Mouse (Mus musculus): ENCODE measurements around the gene Syt11.
"Not testable (repeated sequence)": the region's sequence is repeated elsewhere in the genome, so short reads cannot be mapped to it uniquely, and the experiment has no call there.

Gene Syt11

GRCm38 (mm10) chr3:88736556-88736955 lies 38.4 kb downstream of the Syt11 start:
- DNase-seq (ENCODE audit: low spot score), result no peak

- no peak for DNase-seq (ENCODE audit: low spot score)
These were observed 55.9 kb downstream of the Syt11 start for GRCm38 (mm10) chr3:88719098-88719497.

DNA sequence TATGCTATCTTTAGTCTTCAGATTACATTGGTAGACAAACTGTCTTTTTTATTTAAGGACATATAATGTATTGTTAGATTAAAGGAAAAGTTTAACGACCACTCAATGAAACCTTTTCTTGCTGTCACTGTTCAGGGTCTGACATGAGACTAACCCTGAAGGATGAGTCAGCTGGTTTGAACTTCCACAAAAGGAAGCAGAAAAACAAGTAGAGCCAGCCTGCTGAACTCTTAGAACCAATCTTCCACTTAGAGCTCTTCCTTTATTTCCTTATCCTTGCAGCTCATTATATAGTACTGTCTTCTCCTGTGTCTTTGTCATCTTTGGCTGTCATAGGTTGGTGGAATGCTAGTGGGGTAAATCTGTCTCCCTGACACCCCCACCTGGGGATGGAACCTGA lies 57.1 kb downstream of the Syt11 start:
- DNase-seq (ENCODE audit: low spot score), result no peak

DNA sequence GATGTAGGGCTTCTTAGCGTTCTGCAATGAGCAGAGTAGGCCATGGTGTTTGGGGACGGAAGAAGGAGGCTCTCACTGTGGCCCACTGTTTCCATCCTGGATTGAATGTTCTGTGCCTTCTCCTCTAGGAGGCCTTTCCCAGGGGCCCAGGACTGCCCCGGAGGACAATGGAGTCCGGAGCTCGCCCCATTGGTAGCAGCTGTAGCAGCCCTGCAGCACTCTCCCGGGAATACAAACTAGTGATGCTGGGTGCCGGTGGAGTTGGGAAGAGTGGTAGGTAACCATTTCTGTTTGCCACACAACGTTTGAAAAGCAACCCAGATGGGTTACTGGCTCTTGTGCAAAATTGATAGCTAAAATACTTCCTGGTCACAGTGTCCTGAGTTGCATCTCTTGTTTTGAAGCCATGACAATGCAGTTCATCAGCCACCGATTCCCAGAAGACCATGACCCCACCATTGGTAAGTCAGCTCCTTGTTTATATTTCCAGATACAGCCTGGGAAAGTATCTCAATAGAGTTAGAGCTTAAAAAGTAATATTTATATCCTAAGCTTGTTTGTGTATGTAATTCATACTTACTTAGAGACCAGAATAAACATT lies 57.7 kb downstream of the Syt11 start:
- DNase-seq (ENCODE audit: low spot score), result peak; percentile 45

DNA sequence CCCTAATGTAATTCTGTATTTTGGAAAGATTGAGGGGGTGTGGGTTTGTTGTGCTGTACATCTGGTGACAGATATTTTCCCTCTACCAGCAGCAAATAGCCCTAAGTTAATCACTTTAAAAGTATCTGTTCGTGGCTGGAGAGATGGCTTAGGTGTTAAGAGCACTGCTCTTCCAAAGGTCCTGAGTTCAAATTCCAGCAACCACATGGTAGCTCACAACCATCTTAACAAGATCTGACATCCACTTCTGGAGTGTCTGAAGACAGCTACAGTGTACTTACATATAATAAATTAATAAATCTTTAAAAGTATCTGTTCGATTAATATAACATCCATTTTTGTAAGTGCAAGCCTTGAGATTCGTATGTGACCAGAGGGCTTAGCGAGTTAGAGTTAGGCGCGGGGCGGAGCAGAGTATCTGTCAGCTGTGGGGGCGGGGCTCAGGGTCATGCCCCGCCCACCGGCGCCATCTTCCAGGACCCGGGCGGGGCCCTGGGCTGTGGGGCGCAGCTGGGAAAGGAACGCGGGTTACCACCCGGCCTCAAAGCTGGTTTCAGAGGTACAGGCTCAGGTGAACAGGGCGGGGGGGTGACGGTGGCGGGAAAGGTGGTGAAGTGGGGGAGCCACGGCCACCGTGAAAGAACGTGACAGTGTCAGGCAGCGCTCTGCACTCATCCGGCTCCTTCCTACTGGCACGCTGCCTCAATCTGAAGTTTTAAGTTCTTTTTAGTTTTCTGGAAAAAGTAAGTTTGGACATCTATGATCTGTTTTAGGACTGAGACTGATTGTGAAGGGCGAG lies 58.4 kb downstream of the Syt11 start, which contains the start of gene Rit1:
Gene Rit1, plus strand, starts transcription at position 440 of the 799 bp plus-strand sequence.
- DNase-seq (ENCODE audit: low spot score), result peak; percentile 83

DNA sequence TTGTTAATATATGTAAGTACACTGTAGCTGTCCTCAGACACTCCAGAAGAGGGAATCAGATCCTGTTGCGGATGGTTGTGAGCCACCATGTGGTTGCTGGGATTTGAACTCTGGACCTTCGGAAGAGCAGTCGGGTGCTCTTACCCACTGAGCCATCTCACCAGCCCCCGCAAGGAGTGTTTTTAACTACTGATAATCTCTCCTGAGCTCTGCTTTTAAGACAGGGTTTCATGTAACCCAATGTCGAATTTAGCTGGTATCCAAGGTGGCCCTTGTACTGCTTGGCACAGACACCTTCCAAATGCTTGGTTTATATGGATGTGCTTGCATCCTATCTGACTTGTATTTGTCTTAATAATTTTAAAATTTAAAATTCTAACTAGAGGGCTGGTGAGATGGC lies 59.2 kb downstream of the Syt11 start:
- DNase-seq (ENCODE audit: low spot score), result not testable (repeated sequence)

GRCm38 (mm10) chr3:88714725-88715124 lies 60.2 kb downstream of the Syt11 start:
- no peak for DNase-seq (ENCODE audit: low spot score)

GRCm38 (mm10) chr3:88713709-88714108 lies 61.3 kb downstream of the Syt11 start:
- DNase-seq (ENCODE audit: low spot score), result no peak

- DNase-seq (ENCODE audit: low spot score), result no peak
These were observed 73.7 kb downstream of the Syt11 start for GRCm38 (mm10) chr3:88701222-88701621.

DNA sequence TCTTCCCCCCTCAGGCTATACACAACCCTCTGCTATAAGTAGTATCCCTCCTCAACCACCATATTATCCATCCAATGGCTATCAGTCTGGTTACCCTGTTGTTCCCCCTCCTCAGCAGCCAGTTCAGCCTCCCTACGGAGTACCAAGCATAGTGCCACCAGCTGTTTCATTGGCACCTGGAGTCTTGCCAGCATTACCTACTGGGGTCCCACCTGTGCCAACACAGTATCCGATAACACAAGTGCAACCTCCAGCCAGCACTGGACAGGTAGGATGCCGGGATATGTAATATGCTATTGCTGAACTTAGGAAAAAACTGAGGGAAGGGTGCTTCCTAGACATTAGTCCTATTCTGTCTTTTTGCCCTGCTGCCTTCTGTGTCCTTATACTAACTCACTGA lies 74.7 kb downstream of the Syt11 start:
- no peak for DNase-seq (ENCODE audit: low spot score)

GRCm38 (mm10) chr3:88698834-88699233 lies 76.1 kb downstream of the Syt11 start:
- DNase-seq (ENCODE audit: low spot score), result no peak

DNA sequence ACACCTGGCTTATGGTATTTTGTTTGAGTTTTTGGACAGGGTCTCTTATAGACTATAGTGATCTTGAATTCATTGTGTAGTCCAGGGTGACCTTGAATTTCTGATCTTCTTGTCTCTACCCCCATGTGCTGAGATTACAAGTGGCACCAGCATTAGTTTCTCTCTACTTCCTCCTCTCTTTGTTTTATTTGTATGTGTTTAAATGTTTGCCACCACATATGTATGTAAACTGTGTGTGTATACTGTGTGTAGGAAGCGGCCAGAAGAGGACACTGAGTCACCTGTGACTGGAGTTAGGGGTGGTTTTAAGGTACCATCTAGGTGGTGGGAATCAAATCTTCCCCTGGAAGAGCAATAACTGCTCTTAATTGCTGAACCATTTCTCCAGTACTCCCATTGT lies 76.9 kb downstream of the Syt11 start:
- no peak for DNase-seq (ENCODE audit: low spot score)

DNA sequence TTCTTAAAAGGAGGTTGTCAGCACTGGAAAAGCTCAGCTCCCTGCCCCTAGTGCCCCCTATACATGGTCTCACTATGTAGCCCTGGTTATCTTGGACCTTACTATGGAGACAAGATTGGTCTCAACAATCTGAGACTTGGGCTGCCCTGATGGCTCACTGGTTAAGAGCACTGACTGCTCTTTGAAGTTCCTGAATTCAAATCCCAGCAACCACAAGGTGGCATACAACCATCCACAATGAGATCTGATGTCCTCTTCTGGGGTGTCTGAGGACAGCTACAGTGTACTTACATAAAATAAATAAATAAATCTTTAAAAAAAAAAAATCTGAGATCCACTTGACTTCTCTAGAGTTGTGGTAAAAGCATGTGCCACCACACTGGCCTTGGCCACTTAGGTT lies 79.4 kb downstream of the Syt11 start:
- no peak for DNase-seq (ENCODE audit: low spot score)
